Mouse (Mus musculus) liver, embryonic 12.5 days (tissue): ENCODE measurements around the gene Cntn2. TPM values are rescaled to one million over a fixed set of nuclear protein-coding genes. Genes with fewer than 3 reads are reported as not detected.

Experiments used
- ATAC-seq: fragments of 200-750 bp; cut with Nextera tagmentation; 2 replicates; pipeline ENCODE4 v1.8.0; 2017; ENCODE audit warnings: moderate number of reproducible peaks, mild to moderate bottlenecking, moderate library complexity
- H3K27ac ChIP-seq: fragments of 300-500 bp; sonication (generic); 2 replicates; pipeline ENCODE4 v1.5.1; 2016; ENCODE audit warnings: mild to moderate bottlenecking
- H3K27me3 ChIP-seq: fragments of 300-500 bp; sonication (generic); replicated peaks from 2 replicates; pipeline ENCODE4 v1.6.1; 2016; ENCODE audit warnings: mild to moderate bottlenecking, moderate library complexity
- H3K36me3 ChIP-seq: fragments of 300-500 bp; sonication (generic); 2 replicates; pipeline ENCODE4 v1.6.1; 2016; ENCODE audit warnings: mild to moderate bottlenecking, moderate library complexity
- H3K4me1 ChIP-seq: fragments of 300-500 bp; sonication (generic); 2 replicates; pipeline ENCODE4 v1.6.1; 2016
- H3K4me2 ChIP-seq: fragments of 300-500 bp; sonication (generic); 2 replicates; pipeline ENCODE4 v1.6.1; 2016; ENCODE audit warnings: mild to moderate bottlenecking, moderate library complexity
- H3K4me3 ChIP-seq: fragments of 300-500 bp; sonication (generic); 2 replicates; pipeline ENCODE4 v1.5.1; 2016; ENCODE audit warnings: mild to moderate bottlenecking, moderate library complexity
- H3K9ac ChIP-seq: fragments of 300-500 bp; sonication (generic); 2 replicates; pipeline ENCODE4 v1.6.1; 2016; ENCODE audit warnings: mild to moderate bottlenecking, moderate library complexity
- H3K9me3 ChIP-seq: fragments of 300-500 bp; sonication (generic); replicated peaks from 2 replicates; pipeline ENCODE4 v1.6.1; 2016; ENCODE audit warnings: mild to moderate bottlenecking, moderate library complexity
- WGBS: fragments of 180-500 bp; shearing (Covaris S2); methylation state at CpG from one replicate; pipeline ENCODE4 v1.1.7; 2016; ENCODE audit not compliant: insufficient replicate concordance; 5-methylcytosine and 5-hydroxymethylcytosine counted together
- polyA plus RNA-seq: library from polyadenylated mRNA; unstranded; fragments of >200 nt; fragmentation: Nextera tagmentation; extraction: Ambion mirVana; gene quantifications from 2 replicates; pipeline ENCODE4 v1.2.1, GENCODE M21; 2016

Gene Cntn2
- polyA plus RNA-seq, 1 experiment from 2014 or later, result 0.02 TPM

DNA sequence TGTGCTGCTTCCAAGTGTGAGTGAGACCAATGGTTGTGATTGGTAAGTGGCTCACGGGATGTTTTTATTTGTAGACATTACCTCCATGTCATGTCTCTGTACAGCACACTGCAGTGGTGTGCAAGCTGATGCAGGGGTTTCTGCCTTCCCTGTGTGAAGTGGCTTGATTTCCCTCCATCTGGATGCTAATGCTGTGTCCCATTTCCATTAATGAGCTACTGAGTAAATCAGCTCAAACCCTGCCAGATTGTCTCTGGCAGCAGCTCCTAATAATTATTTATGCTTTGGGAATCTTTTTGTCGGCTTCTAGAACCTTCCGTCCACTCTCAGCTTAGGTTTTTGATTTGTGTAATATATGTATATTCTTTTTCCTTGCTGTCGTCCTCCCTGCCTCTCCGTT lies 37.9 kb downstream of the Cntn2 start:
- no peak overlapping the region for H3K27ac ChIP-seq
- ATAC-seq, result no peak
- H3K36me3 ChIP-seq, result peaks cover 83% of the 10 kb centered on the region
- no peak overlapping the region for H3K4me3 ChIP-seq
- no peaks in the 10 kb centered on the region for H3K9me3 ChIP-seq
- H3K27me3 ChIP-seq, result no peaks in the 10 kb centered on the region
- 80% methylated on average over 5 of the region's 5 CpGs for WGBS
- H3K4me1 ChIP-seq, result no peaks in the 10 kb centered on the region
- H3K9ac ChIP-seq, result no peak overlapping the region
- no peak overlapping the region for H3K4me2 ChIP-seq

- no peak for ATAC-seq
- 91% methylated on average over 2 of the region's 2 CpGs for WGBS
- Histone ChIP-seq H3K4me1 (no peaks in the 10 kb centered on the region), H3K4me2 (no peak overlapping the region), H3K9me3 (no peaks in the 10 kb centered on the region), H3K27me3 (no peaks in the 10 kb centered on the region), H3K9ac (no peak overlapping the region), H3K27ac (no peak overlapping the region), H3K4me3 (no peak overlapping the region), H3K36me3 (peaks cover 92% of the 10 kb centered on the region)
Measured at GRCm38 (mm10) chr1:132500535-132500934, 42.5 kb downstream of the Cntn2 start.

- H3K4me1 ChIP-seq, result peaks cover 17% of the 10 kb centered on the region
- no peaks in the 10 kb centered on the region for H3K9me3 ChIP-seq
- H3K9ac ChIP-seq, result no peak overlapping the region
- no peak overlapping the region for H3K4me2 ChIP-seq
- H3K27ac ChIP-seq, result no peak overlapping the region
- H3K27me3 ChIP-seq, result no peaks in the 10 kb centered on the region
- no peak overlapping the region for H3K4me3 ChIP-seq
- 83% methylated on average over 6 of the region's 6 CpGs for WGBS
- H3K36me3 ChIP-seq, result peaks cover 54% of the 10 kb centered on the region
- ATAC-seq, result no peak
Measured at GRCm38 (mm10) chr1:132483759-132484158, 59.3 kb downstream of the Cntn2 start.

- Histone ChIP-seq H3K4me3 (no peak overlapping the region), H3K27me3 (no peaks in the 10 kb centered on the region), H3K4me2 (no peak overlapping the region), H3K27ac (no peak overlapping the region), H3K36me3 (peaks cover 49% of the 10 kb centered on the region), H3K9me3 (no peaks in the 10 kb centered on the region), H3K9ac (no peak overlapping the region), H3K4me1 (peaks cover 22% of the 10 kb centered on the region)
- no peak for ATAC-seq
- 78% methylated on average over 3 of the region's 3 CpGs for WGBS
Measured at GRCm38 (mm10) chr1:132483234-132483633, 59.8 kb downstream of the Cntn2 start.

- Histone ChIP-seq H3K9ac (no peak overlapping the region), H3K27ac (no peak overlapping the region)
- WGBS, result 80% methylated on average over 2 of the region's 2 CpGs
Measured at GRCm38 (mm10) chr1:132481619-132482018, 61.4 kb downstream of the Cntn2 start.

DNA sequence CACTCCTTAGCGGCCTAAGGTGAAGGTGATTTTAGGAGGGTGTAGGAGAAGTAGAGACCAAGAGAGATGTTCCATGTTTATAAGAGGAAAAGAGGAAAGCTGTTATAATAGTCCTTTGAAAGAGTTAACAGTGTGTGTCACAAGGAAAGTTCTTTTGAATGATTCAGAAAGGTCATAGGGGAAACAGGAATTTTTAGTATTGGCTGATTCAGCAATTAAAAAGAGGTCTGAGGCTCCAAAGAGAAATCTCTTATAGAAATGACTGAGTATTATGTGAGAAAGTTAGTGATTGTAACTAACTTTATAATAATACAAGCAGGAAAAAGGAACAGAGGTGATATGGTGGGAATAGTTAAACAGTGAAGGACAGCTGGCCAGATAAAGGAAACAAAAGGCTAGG lies 63.6 kb downstream of the Cntn2 start:
- H3K27me3 ChIP-seq, result no peaks in the 10 kb centered on the region
- H3K4me2 ChIP-seq, result no peak overlapping the region
- no peak overlapping the region for H3K4me3 ChIP-seq
- no peak overlapping the region for H3K9ac ChIP-seq
- WGBS, result 79% methylated on average over 1 of the region's 1 CpGs
- H3K4me1 ChIP-seq, result peaks cover 44% of the 10 kb centered on the region
- H3K27ac ChIP-seq, result no peak overlapping the region
- no peak for ATAC-seq
- H3K9me3 ChIP-seq, result no peaks in the 10 kb centered on the region
- H3K36me3 ChIP-seq, result peaks cover 14% of the 10 kb centered on the region

More at GRCm38 (mm10) chr1:132481619-132482018, 61.4 kb downstream of the Cntn2 start:
- no peaks in the 10 kb centered on the region for H3K27me3 ChIP-seq
- no peak for ATAC-seq
- H3K4me1 ChIP-seq, result peaks cover 27% of the 10 kb centered on the region
- peaks cover 34% of the 10 kb centered on the region for H3K36me3 ChIP-seq
- no peak overlapping the region for H3K4me3 ChIP-seq
- no peak overlapping the region for H3K4me2 ChIP-seq
- H3K9me3 ChIP-seq, result no peaks in the 10 kb centered on the region

GRCm38 (mm10) chr1:132476928-132477691 lies 65.9 kb downstream of the Cntn2 start, which contains the start of gene Rbbp5:
Gene Rbbp5 (plus strand): TSS chr1:132477365.
- Histone ChIP-seq H3K27ac (peak within 1 kb of the TSS; percentile 69), H3K27me3 (no peaks in the 10 kb centered on the region), H3K4me2 (peak within 1 kb of the TSS; percentile 84), H3K9me3 (no peaks in the 10 kb centered on the region), H3K4me3 (peak within 1 kb of the TSS; percentile 92), H3K36me3 (0 out of 2 replicates have a peak, but pooled peaks cover 2% of the 10 kb centered on the region), H3K4me1 (peaks cover 49% of the 10 kb centered on the region), H3K9ac (peak within 1 kb of the TSS; percentile 86)
- WGBS, result under 1% methylated on average over 43 of the region's 43 CpGs
- ATAC-seq, result peak; percentile 89

DNA sequence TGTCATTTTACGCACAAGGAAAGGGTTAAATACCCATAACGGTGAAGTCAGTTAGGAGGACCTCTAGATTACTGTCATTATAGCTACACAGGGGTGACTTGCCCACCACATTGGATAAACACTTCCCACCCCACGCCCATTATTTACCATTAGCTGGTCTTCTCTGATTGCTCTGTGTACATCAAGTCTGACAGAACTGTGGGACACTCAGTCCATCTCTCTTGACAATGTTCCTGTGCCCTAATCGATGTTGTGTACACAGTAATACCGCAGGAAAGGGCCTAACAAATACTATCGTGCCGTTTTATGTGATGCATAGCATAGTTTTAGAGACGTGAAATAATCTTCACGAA lies 66.5 kb downstream of the Cntn2 start:
- WGBS, result 2% methylated on average over 9 of the region's 9 CpGs
- H3K4me3 ChIP-seq, result peak overlapping the region; percentile 92

DNA sequence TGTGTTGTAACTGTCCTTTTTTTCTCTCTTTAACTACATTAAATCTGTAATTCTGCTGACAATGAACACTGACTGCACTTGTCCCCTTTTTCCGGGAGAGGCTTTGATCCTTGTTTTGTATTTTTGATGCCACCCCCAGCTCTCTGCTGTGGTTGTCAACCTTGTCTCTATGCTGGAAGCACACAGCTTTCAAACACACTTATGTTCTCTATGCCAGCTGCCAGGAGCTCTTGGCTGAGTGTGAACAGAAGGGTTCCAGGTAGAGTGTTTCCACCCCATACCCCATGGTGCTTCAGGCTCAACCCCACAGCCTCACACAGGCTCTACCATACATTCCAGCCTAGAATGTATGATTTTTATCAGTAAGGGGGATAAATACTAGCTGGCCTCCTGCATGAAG lies 68.6 kb downstream of the Cntn2 start:
- Histone ChIP-seq H3K9me3 (no peaks in the 10 kb centered on the region), H3K36me3 (no peaks in the 10 kb centered on the region), H3K4me2 (no peak overlapping the region), H3K27me3 (no peaks in the 10 kb centered on the region), H3K4me1 (peaks cover 43% of the 10 kb centered on the region), H3K9ac (no peak overlapping the region), H3K4me3 (no peak overlapping the region), H3K27ac (no peak overlapping the region)
- no peak for ATAC-seq
- 88% methylated on average over 1 of the region's 1 CpGs for WGBS

More for the DNA sequence above, 66.5 kb downstream of the Cntn2 start:
- H3K4me2 ChIP-seq, result peak overlapping the region; percentile 84
- no peaks in the 10 kb centered on the region for H3K27me3 ChIP-seq
- H3K27ac ChIP-seq, result peak overlapping the region; percentile 69
- H3K9ac ChIP-seq, result peak overlapping the region; percentile 86
- no peaks in the 10 kb centered on the region for H3K9me3 ChIP-seq
- peak; percentile 67 for ATAC-seq
- 0 out of 2 replicates have a peak, but pooled peaks cover 2% of the 10 kb centered on the region for H3K36me3 ChIP-seq
- peaks cover 49% of the 10 kb centered on the region for H3K4me1 ChIP-seq

DNA sequence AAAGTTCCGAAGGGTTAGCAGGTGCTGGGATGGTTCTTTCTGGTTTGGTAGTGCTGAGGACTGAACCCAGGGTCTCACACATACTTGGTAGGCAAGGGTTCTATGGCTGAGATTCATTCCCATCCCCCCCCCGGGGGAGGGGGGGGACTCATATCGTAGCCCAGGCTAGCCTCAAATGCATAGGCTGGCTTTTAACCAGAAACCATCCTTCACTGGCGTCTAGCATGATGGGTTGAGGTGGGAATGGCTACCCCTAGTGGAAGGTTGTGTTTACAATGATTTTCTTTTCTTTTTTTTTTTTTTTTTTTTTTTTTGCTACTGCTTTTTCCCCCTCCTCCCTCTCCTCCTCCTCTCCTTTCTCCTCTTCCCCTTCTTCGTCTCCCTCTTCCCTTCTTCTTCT lies 70.5 kb downstream of the Cntn2 start:
- Histone ChIP-seq H3K4me1 (peaks cover 26% of the 10 kb centered on the region), H3K36me3 (no peaks in the 10 kb centered on the region), H3K27ac (no peak overlapping the region), H3K9me3 (no peaks in the 10 kb centered on the region), H3K4me3 (no peak overlapping the region), H3K4me2 (no peak overlapping the region), H3K27me3 (no peaks in the 10 kb centered on the region), H3K9ac (no peak overlapping the region)
- 45% methylated on average over 5 of the region's 5 CpGs for WGBS
- no peak for ATAC-seq

DNA sequence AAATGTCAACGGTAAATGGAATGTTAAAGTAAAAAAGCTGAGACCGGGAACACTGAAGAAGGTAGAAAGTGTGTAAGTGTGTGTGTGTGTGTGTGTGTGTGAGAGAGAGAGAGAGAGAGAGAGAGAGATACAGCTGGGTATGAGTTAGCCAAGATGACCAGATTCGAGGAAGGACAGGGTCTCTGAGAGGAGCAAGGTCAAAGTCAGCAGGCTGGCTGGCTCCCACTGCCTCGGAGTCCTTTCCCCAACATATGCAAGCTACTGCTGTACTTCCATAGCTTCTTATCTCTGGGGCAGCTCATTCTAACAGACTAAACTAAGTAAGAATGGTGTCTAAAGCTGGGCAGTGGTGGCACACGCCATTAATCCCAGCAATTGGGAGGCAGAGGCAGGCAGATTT lies 71.6 kb downstream of the Cntn2 start:
- H3K27me3 ChIP-seq, result no peaks in the 10 kb centered on the region
- no peak overlapping the region for H3K9ac ChIP-seq
- peaks cover 25% of the 10 kb centered on the region for H3K4me1 ChIP-seq
- H3K4me2 ChIP-seq, result no peak overlapping the region
- ATAC-seq, result no peak
- H3K36me3 ChIP-seq, result peaks cover 8% of the 10 kb centered on the region
- no peak overlapping the region for H3K27ac ChIP-seq
- H3K4me3 ChIP-seq, result no peak overlapping the region
- 79% methylated on average over 5 of the region's 5 CpGs for WGBS
- no peaks in the 10 kb centered on the region for H3K9me3 ChIP-seq

DNA sequence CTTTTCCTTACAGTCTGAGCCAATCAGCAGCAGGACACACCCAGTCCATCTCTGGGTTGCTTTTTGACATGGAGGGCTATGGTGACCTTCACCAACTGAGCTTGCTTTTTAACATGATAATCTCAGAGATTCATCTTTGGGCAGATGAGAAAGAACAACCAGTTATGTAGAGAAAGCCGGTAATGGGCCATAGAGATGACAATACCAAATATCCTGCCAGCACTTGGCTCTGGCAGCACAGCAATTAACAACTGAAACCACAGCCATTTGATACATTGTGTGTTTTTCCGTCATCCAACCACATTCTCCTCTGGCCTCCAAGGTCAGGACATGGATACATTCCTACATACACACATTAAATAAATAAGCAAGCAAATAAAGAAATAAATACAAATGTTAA lies 72.0 kb downstream of the Cntn2 start:
- 79% methylated on average over 2 of the region's 2 CpGs for WGBS

More for the DNA sequence above, 72.0 kb downstream of the Cntn2 start:
- peaks cover 20% of the 10 kb centered on the region for H3K4me1 ChIP-seq
- H3K4me3 ChIP-seq, result no peak overlapping the region
- no peak for ATAC-seq
- H3K9me3 ChIP-seq, result no peaks in the 10 kb centered on the region
- no peaks in the 10 kb centered on the region for H3K27me3 ChIP-seq
- H3K4me2 ChIP-seq, result no peak overlapping the region
- peaks cover 9% of the 10 kb centered on the region for H3K36me3 ChIP-seq
- H3K27ac ChIP-seq, result no peak overlapping the region
- H3K9ac ChIP-seq, result no peak overlapping the region
